Mouse (Mus musculus): ENCODE results near the gene Rbm12.

DNA sequence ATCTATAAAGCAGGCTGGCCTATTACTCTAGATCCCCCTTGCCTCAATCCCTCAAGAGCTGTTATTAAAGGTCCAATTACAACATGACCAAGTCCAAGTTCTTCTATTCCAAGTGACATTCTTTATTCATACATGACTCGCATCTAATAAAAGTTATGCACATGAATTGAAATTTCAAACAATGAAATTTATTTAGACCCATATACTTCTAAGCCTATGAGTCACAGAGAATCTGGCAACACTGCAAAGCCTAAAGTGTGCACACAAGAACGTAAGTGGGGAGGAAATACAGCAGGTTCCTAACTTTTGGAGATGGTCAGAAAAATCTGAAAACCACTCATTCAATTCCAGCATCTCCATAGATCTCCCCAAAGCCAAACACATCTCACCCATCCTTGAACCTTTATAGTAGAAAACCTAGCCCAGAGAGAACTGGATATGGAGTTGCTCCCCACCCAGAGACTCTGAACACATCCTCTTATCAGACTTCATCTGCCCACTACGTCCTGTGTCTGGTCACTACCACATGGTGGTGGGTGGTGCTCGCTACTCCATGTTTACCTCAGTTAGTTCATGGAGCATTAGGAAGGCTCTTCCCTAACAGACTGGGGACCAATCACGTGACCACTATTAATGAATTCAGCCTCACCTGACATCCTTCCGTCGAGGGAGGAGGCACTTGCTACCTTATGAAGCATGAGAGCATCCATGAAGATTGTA, 24.2 kb downstream of the Rbm12 start:
- no peak for TF ChIP-seq CTCF (IDR thresholded peaks at IDR 0.05)
- no peak for TF ChIP-seq EP300 (IDR thresholded peaks at IDR 0.05)
